Mouse (Mus musculus) liver, adult (tissue): ENCODE results near the gene Nit1.

Experiments used
- GATA4 ChIP-seq: IDR thresholded peaks from 2 replicates; pipeline ENCODE4 v1.6.1; 2014; ENCODE audit warnings: mild to moderate bottlenecking, low read length; ENCODE audit not compliant: insufficient replicate concordance

Nit1 gene

GRCm38 (mm10) chr1:171361106-171362103 is 16.0 kb upstream of the Nit1 start:
- no peak for TF ChIP-seq GATA4

GRCm38 (mm10) chr1:171360656-171361055 is 15.2 kb upstream of the Nit1 start, which contains the start of gene Klhdc9:
Gene Klhdc9, minus strand, starts transcription at chr1:171360798.
- no peak for TF ChIP-seq GATA4

DNA sequence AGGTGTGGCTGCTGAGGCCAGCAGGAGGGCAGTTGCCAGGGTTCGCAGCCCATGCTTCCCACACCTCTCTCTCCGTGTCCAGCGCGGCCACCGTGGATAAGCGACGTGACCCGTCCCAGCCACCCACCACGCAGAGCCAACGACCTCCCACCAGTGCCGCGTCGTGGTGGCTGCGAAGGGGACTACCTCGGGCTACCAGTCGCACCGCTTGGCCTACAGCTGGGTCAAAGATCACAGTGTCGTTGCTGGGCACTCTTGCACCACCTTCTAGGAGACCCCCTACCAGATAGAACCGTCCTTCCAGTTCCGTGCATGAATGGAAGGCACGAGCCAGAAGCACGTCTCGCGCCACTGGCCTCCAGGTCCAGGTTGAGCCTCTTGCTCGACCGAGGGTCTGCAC is 14.8 kb upstream of the Nit1 start:
- no peak for TF ChIP-seq GATA4

- TF ChIP-seq GATA4 = no peak
Measured at GRCm38 (mm10) chr1:171358421-171358820, 13.0 kb upstream of the Nit1 start.

DNA sequence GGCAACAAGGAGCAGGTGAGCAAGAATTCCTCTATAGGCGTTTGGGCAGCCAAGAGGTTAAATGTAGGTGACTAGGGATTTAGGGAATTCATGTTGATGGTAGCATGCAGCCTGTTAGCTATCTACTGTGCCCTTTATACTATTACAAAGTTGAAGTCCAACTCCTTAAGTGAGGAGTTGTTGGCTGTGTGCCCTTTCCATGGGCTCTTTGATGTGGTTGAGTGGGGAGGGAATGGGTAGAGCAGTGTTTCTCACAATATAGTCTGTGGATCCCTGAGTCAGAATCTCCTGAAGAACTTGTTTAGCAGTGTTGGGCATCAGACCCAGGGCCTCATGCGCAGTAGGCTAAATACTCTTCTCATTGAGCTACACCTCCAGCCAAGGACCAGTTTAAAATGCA is 11.4 kb upstream of the Nit1 start:
- TF ChIP-seq GATA4 = no peak

- TF ChIP-seq GATA4 = no peak
Measured at GRCm38 (mm10) chr1:171355812-171356340, 10.4 kb upstream of the Nit1 start.

DNA sequence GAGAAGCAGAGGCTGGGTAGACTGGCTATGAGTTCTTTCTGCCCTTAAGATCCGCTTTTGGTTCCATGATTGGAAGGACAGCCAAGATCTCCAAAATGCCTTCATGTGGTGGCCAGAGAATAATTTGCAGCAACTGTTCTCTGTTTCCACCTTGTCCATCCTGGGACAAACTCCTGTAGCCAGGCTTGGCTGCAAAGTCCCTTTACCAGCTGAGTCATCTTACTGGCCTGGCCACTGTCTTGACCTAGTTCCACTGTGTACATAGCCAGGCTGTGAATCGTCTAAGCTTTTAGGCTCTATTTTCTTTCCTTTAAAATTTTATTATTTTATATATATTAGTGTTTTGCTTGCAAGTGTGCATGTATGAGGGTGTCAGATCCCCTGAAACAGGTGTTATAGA is 3.8 kb upstream of the Nit1 start:
- TF ChIP-seq GATA4 = no peak

DNA sequence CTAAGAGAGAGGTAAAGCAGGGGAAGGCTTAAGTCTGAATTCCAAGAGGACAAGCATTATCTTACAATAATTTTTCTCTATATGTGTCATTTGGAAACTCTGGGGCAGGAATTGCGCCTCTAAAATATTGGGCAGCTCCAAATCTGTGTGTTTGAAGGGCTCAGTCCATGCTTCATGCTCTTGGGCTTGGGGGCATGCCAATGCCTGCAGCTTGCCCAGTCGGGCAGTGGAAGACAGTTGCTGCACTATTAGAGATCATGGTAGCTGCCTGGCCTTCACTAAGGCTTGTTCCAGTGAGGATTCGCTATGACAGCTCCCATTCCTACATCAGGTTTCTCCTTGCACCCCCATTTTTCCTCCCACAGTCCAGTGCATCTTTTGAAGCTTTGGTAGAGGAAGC is 3.2 kb upstream of the Nit1 start:
- TF ChIP-seq GATA4 = no peak

DNA sequence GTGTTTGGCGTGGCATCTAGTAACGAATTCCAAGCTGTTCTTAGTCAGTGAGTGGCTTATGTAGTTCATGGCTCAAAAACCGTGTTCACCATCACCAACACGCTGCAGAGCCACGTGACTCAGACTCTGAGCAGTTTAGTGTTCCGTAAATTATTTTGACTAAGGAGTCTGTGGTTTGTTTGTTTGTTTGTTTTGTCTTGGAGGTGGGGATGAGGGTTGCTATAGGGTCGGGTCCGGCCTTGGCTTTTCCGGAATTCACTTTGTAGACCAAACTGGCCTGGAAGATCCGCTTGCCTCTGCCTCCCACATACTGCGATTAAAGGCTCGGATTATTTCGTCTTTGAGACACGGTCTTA is 627 bp upstream of the Nit1 start:
- TF ChIP-seq GATA4 = no peak

DNA sequence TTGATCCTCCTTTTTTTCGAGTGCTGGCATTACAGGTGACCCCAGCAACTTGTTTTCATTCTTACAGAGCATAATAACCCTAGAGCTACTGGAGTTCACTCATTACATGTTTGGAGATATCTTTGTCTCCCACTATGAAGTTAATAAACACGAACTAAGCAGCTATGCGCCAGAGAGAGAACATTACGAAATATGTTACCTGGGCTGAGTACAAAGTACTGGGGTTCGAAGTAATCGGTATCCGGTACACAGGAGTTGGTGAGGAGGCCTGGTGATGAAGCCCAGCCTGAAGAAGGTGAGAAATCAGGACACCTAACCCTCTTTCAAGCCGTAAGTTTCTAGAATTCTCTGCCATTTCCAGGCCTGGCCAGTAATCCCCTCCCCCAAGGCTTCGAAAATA is 731 bp downstream of the Nit1 start:
- no peak for TF ChIP-seq GATA4

- no peak for TF ChIP-seq GATA4
Measured at GRCm38 (mm10) chr1:171343922-171344677, 1.3 kb downstream of the Nit1 start.

DNA sequence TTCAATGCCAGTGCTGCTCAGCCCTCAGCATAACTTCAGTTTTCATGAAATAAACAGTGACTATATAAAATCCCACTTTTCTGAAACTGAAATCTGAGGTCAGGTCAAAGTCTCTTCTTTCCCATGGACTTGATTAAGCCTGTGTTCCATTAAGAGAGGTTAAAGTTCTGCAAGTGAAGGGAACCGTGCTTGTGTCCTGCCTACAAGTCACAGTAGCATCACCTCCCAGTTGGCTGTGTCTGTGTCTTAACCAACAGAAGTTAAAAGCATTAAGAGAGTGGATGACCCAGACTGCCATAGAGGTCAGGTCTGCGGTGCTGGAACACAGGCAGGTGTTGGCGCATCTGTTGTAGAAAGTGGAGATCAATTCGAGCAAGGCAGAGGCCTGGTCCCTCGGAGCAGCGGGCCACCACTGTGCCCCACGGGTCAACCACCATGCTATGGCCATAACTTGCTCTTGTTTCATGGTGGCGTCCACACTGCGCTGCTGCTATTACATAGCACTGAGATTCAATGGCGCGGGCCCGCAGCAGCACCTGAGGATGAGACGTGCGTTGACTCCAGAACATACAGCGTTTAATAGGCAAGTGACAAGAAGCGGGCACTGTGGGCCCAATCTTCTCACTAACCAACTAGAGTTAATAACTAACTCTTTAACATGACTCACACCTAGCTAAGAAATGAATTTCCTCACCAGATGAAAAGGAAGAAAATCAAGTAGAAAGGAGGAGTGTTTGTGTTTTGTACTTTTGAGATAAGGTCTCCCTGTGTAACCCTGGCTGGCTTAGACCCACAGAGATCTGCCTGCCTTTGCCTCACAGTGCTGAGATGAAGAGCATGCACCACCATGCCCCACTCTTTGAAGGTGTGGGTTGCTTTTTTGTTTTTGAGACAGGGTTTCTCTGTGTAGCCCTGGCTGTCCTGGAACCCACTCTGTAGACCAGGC is 2.9 kb downstream of the Nit1 start:
- no peak for TF ChIP-seq GATA4

DNA sequence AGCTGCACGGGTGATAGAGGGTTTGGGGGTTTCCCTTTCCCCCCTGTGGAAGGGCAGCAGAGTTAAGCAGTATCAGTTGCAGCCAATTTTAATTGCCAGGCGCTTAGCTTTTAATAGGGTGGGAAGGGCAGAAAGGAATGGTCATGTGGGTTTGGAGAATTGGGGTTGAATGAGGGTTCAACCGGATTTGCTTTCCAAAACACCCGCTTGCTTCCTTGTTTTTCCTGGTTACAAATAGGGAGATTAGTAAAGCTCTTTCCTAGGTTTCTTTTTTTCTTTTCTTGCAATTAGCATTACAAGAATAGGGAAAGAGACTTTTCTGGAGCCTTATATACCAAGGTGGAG is 15.3 kb downstream of the Nit1 start:
- no peak for TF ChIP-seq GATA4

- no peak for TF ChIP-seq GATA4
Measured at GRCm38 (mm10) chr1:171329433-171330215, 15.8 kb downstream of the Nit1 start.

DNA sequence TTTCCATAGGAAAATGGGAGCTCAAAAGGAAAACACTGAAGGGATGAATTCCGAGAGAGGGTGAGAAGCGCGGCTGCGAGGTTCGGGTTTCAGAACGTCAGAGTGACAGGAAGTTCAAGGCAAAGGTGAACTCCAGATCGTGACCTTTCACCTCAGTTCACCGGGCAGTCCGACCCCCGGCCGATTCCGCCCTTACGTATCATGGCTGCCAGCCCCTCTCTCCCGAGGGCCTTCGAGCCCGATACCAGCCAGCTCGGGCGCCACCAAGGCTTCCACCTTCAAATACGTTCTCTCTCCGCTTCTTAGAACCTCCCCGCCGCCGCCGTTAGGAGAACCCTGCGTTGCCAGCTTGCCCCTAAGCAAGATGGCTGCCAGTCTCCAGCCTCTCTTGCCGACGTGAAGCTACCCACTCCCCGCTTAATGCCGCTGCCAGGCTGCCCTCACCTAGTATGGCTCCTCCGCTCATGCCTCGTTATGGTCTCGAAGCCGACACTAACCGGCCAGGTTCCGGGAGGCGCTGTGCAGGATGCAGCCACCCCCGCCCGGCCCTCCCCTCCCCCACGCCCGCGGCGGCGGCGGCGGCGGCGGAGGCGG is 16.5 kb downstream of the Nit1 start, which contains the start of gene Dedd:
Dedd (plus strand) TSS at position 307 of the 594 bp plus-strand sequence.
- no peak; the same call in 1 of the 2 replicates for TF ChIP-seq GATA4
